Mouse (Mus musculus): ENCODE measurements around the gene Prss32.
A peak's percentile ranks its signal among the peaks of the same experiment; 100 is the strongest.

GRCm38 (mm10) chr17:23843812-23844273, at the start of gene Prss32, which contains the start of gene Prss41:
- peak; percentile 13; the same call in 1 of the 2 replicates for TF ChIP-seq ZC3H11A (IDR thresholded peaks at IDR 0.05; ENCODE audit: borderline replicate concordance, low read depth, low read length)
- TF ChIP-seq MAFK (IDR thresholded peaks at IDR 0.05; ENCODE audit: insufficient read depth, low read depth, low read length): no peak
- no peak for TF ChIP-seq ZNF384 (IDR thresholded peaks at IDR 0.05; ENCODE audit: low read depth, low read length)

Measured in ES-E14 (cell line).